Comparison of ENCODE assay signal across 12 mouse cellular contexts in genomic region chr2:76368861-76369660, GRCm38 (mm10). TPM values are rescaled to one million over a fixed set of nuclear protein-coding genes. Genes with fewer than 3 reads are reported as not detected.
DNase-seq lines count a peak whose midpoint lies in the region; ATAC-seq and TF ChIP-seq lines count a peak whose summit lies in the region.
"Had no signal": no experiment of that assay in that cellular context is flagged by ENCODE, and none has a peak within 500 bp of the region (broad histone marks: within the 10 kb centered on the region; RNA-seq: fewer than 3 reads in every experiment).

No protein-coding gene starts in this region.

- no peak overlapping the region for H3K27ac ChIP-seq in heart, embryonic 12.5 days (ENCODE audit: poor library complexity, severe bottlenecking)
- H3K27ac ChIP-seq in ES-Bruce4 (ENCODE audit: insufficient read depth, low read length): no peak overlapping the region
- no peak overlapping the region for H3K27ac ChIP-seq in liver, embryonic 14.5 days

- H3K4me1 ChIP-seq in heart, embryonic 12.5 days (replicated peaks): peaks cover 11% of the 10 kb centered on the region
- H3K4me1 ChIP-seq in ES-Bruce4 (ENCODE audit: control insufficient read depth, insufficient read depth, low read length): no peaks in the 10 kb centered on the region
- peaks cover 13 to 15% of the 10 kb centered on the region in 2 experiments for H3K4me1 ChIP-seq in liver, embryonic 14.5 days (replicated peaks; ENCODE audit: control insufficient read depth in 2 of 2, insufficient read depth in 2 of 2, low read length in 1 of 2)

- peaks cover 12% of the 10 kb centered on the region for H3K36me3 ChIP-seq in heart, embryonic 12.5 days
- peaks cover 20% of the 10 kb centered on the region for H3K36me3 ChIP-seq in ES-Bruce4 (ENCODE audit: control insufficient read depth, insufficient read depth, low read length, poor library complexity, severe bottlenecking)
- H3K36me3 ChIP-seq in liver, embryonic 14.5 days (replicated peaks; ENCODE audit: control insufficient read depth, insufficient read depth, low read depth): peaks cover 14% of the 10 kb centered on the region; the same call in 1 of the 2 replicates

- no peaks in the 10 kb centered on the region for H3K9me3 ChIP-seq in heart, embryonic 12.5 days (replicated peaks)
- no peaks in the 10 kb centered on the region for H3K9me3 ChIP-seq in ES-Bruce4 (replicated peaks; ENCODE audit: control insufficient read depth, insufficient read depth, low read length, poor library complexity, severe bottlenecking)
- H3K9me3 ChIP-seq in liver, embryonic 14.5 days (ENCODE audit: control insufficient read depth, low read length): no peaks in the 10 kb centered on the region

- ATAC-seq in heart, embryonic 12.5 days (ENCODE audit: insufficient number of reproducible peaks, low FRiP score): no peak
- ATAC-seq in liver, embryonic 14.5 days (ENCODE audit: insufficient read depth): no peak

- H3K9ac ChIP-seq in heart, embryonic 12.5 days: no peak overlapping the region
- 0 out of 2 replicates have a peak overlapping the region, but pooled peaks have one; percentile 80 for H3K9ac ChIP-seq in ES-Bruce4 (ENCODE audit: low read depth, poor library complexity, severe bottlenecking)
- H3K9ac ChIP-seq in liver, embryonic 14.5 days (replicated peaks): no peak overlapping the region

- TF ChIP-seq CTCF in ES-Bruce4 (IDR thresholded peaks at IDR 0.05; ENCODE audit: low read depth, low read length): no peak
- no peak for TF ChIP-seq CTCF in liver, embryonic 14.5 days (IDR thresholded peaks at IDR 0.05; ENCODE audit: low read depth)

- DNase-seq in heart, postnatal 4 days: no peak
- DNase-seq in 3T3-L1 (ENCODE audit: low read depth, low spot score): peak; percentile 9
- no peak for DNase-seq in liver, embryonic 14.5 days (ENCODE audit: low read depth in 3 of 3, low spot score in 3 of 3)
- no peak for DNase-seq in adrenal gland, postnatal 36 days
- DNase-seq in right cerebral cortex, adult 18-20 months: no peak
- no peak for DNase-seq in right cerebral cortex, adult 2 months (ENCODE audit: low spot score in 2 of 2)

- no peak for TF ChIP-seq EP300 in ES-Bruce4 (IDR thresholded peaks at IDR 0.05; ENCODE audit: insufficient read depth, low read depth, low read length)
- TF ChIP-seq EP300 in liver, embryonic 14.5 days (IDR thresholded peaks at IDR 0.05; ENCODE audit: low read depth): no peak

- H3K4me2 ChIP-seq in heart, embryonic 12.5 days: no peak overlapping the region
- peak overlapping the region; percentile 83 for H3K4me2 ChIP-seq in liver, embryonic 14.5 days (ENCODE audit: low read depth)

- no peak for TF ChIP-seq POLR2A in ES-Bruce4 (IDR thresholded peaks at IDR 0.05; ENCODE audit: insufficient read depth, low read length)

- H3K27me3 ChIP-seq in heart, embryonic 12.5 days (replicated peaks): no peaks in the 10 kb centered on the region
- H3K27me3 ChIP-seq in ES-Bruce4 (ENCODE audit: control insufficient read depth, insufficient read depth, low read length, poor library complexity, severe bottlenecking): no peaks in the 10 kb centered on the region
- H3K27me3 ChIP-seq in liver, embryonic 14.5 days (ENCODE audit: control insufficient read depth, insufficient read depth, low read length): no peaks in the 10 kb centered on the region

- peak overlapping the region; percentile 90; the same call in 1 of the 2 replicates for H3K4me3 ChIP-seq in heart, embryonic 12.5 days
- H3K4me3 ChIP-seq in ES-Bruce4 (ENCODE audit: low read depth, low read length): no peak overlapping the region
- H3K4me3 ChIP-seq in liver, embryonic 14.5 days (ENCODE audit: insufficient read depth in 1 of 2, low read depth in 2 of 2, low read length in 2 of 2): peak overlapping the region in 1 of 2 experiments; percentile 75; a peak in 2 of 4 replicates

- WGBS in heart, embryonic 12.5 days: 64% methylated on average over 13 of the region's 13 CpGs
- WGBS in liver, embryonic 14.5 days (ENCODE audit: insufficient replicate concordance): 50% methylated on average over 12 of the region's 13 CpGs

RNA-seq across cellular contexts. Expression of gene Rbm45, which starts 0.7 kb away (rescaled TPM):
- polyA plus RNA-seq in heart, embryonic 12.5 days (2016; fragmentation: Nextera tagmentation; extraction: Ambion mirVana): 14.2 and 14.9 TPM in 2 replicates
- 10 to 100 TPM; 35.9 to 36.0 TPM for total RNA-seq in heart, postnatal 4 days (2021)
- 35.7 and 35.9 TPM in 2 replicates for polyA plus RNA-seq in ES-Bruce4 (2011; ENCODE audit: insufficient read depth, insufficient read length, low read depth, missing spikeins)
- polyA plus RNA-seq in liver, embryonic 14.5 days (2012; rRNA removed): 5.8 and 8.5 TPM in 2 replicates
- polyA plus RNA-seq in liver, embryonic 14.5 days (2014; fragmentation: Nextera tagmentation; extraction: Ambion mirVana): 5.7 and 6.2 TPM in 2 replicates
- total RNA-seq in adrenal gland, postnatal 36 days (2021): 10 to 100 TPM; 44.9 to 56.7 TPM

RNA-seq across cellular contexts. Expression of gene Cyct, which starts 8.8 kb away (rescaled TPM):
- not detected in 2 replicates for polyA plus RNA-seq in heart, embryonic 12.5 days (2016; fragmentation: Nextera tagmentation; extraction: Ambion mirVana)
- under 1 TPM in 1 of 2 experiments, not detected in 1; 0.88 TPM for total RNA-seq in heart, postnatal 4 days (2021)
- polyA plus RNA-seq in ES-Bruce4 (2011; ENCODE audit: insufficient read depth, insufficient read length, low read depth, missing spikeins): 20.9 and 30.2 TPM in 2 replicates
- polyA plus RNA-seq in liver, embryonic 14.5 days (2012; rRNA removed): not detected in 2 replicates
- not detected in 2 replicates for polyA plus RNA-seq in liver, embryonic 14.5 days (2014; fragmentation: Nextera tagmentation; extraction: Ambion mirVana)
- not detected for total RNA-seq in adrenal gland, postnatal 36 days (2021)
- total RNA-seq: left cerebral cortex, postnatal 36 days; megakaryocyte, adult 5-6 weeks had no signal
- polyA plus RNA-seq: embryonic facial prominence, embryonic 11.5 days; gonadal fat pad, adult 2 months had no signal

RNA-seq across cellular contexts. Expression of gene Pde11a, which starts 30.5 kb away (rescaled TPM):
- 0.06 TPM in 2 replicates for polyA plus RNA-seq in heart, embryonic 12.5 days (2016; fragmentation: Nextera tagmentation; extraction: Ambion mirVana)
- under 1 TPM; 0.14 to 0.43 TPM for total RNA-seq in heart, postnatal 4 days (2021)
- 0.76 and 1.0 TPM in 2 replicates for polyA plus RNA-seq in ES-Bruce4 (2011; ENCODE audit: insufficient read depth, insufficient read length, low read depth, missing spikeins)
- 0.01 TPM in 2 replicates for polyA plus RNA-seq in liver, embryonic 14.5 days (2012; rRNA removed)
- 0.06 TPM in 1 of 2 replicates, not detected in the other for polyA plus RNA-seq in liver, embryonic 14.5 days (2014; fragmentation: Nextera tagmentation; extraction: Ambion mirVana)
- total RNA-seq in adrenal gland, postnatal 36 days (2021): under 1 TPM; 0.16 to 0.30 TPM

RNA-seq across cellular contexts. Expression of gene Osbpl6, which starts 37.2 kb away (rescaled TPM):
- 6.8 and 7.2 TPM in 2 replicates for polyA plus RNA-seq in heart, embryonic 12.5 days (2016; fragmentation: Nextera tagmentation; extraction: Ambion mirVana)
- 1 to 10 TPM; 4.7 to 5.0 TPM for total RNA-seq in heart, postnatal 4 days (2021)
- polyA plus RNA-seq in ES-Bruce4 (2011; ENCODE audit: insufficient read depth, insufficient read length, low read depth, missing spikeins): 3.0 and 6.6 TPM in 2 replicates
- 0.17 and 0.41 TPM in 2 replicates for polyA plus RNA-seq in liver, embryonic 14.5 days (2012; rRNA removed)
- polyA plus RNA-seq in liver, embryonic 14.5 days (2014; fragmentation: Nextera tagmentation; extraction: Ambion mirVana): 0.20 and 0.21 TPM in 2 replicates
- 10 to 100 TPM; 26.2 to 28.5 TPM for total RNA-seq in adrenal gland, postnatal 36 days (2021)

Comparison
In these comparisons a context has a peak if more than half of its experiments do, and no peak if none do; other contexts are left out.
1. RNA of gene Cyct, which starts 8.8 kb away (polyA plus RNA-seq): 20.9 to 30.2 TPM in ES-Bruce4; not detected in heart, embryonic 12.5 days and not detected in liver, embryonic 14.5 days; every median in the first group is over 10 times any median in the second.